Mouse (Mus musculus): ENCODE data around the gene Cnnm1. TPM values are rescaled to one million over a fixed set of nuclear protein-coding genes. Genes with fewer than 3 reads are reported as not detected.

Cnnm1 gene
- total RNA-seq, 1 experiment = 2.6 TPM

DNA sequence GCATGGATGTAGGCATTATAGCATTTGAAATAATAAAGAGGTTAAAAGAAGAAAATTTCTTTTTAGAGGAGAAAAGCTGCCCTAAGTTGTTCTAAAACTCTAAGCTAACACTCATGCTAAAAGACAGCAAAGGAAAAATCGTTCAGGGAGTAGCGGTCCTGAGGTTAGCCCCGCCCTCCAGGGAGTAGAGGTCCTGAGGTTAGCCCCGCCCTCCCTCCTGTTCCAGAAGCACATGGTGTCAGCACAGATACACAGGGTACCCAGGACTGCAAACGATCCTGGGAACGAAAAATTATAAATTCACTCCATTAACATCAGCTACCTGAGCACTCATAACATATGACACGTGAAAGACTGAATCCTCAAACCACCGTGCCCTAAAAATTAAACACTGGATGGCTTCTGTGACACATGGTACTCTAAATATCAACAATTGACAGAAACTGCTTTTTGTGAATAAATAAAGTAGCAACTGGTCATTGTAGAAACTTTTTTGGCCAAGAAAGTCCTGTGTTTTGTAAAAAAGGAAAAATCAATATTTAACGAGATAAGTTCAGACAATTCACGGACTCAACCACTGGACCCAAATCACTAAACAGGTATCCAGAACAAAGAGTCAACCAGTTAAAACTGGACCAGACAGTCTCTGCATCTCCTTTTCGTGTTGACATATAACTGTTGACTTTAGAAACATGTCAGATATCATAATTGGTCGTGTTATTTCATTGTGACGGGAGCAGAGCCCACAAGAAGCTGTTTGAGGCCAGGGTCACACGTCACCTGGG is 70.4 kb downstream of the Cnnm1 start:
- Histone ChIP-seq H3K4me1 (ENCODE audit: control insufficient read depth in 2 of 2, insufficient read depth in 2 of 2, low read length in 2 of 2, poor library complexity in 1 of 2) (peaks cover 9 to 10% of the 10 kb centered on the region in 2 experiments), H3K36me3 (ENCODE audit: control insufficient read depth, insufficient read depth, low read length, poor library complexity, severe bottlenecking) (peaks cover 52% of the 10 kb centered on the region), H3K9ac (ENCODE audit: insufficient read depth, low read depth, low read length, poor library complexity, severe bottlenecking) (no peak overlapping the region), H3K9me3 (ENCODE audit: control insufficient read depth, insufficient read depth, low read depth, low read length) (no peaks in the 10 kb centered on the region), H3K4me3 (ENCODE audit: insufficient read depth in 1 of 2, low read depth in 1 of 2, low read length in 2 of 2, poor library complexity in 1 of 2, severe bottlenecking in 1 of 2) (no peak overlapping the region), H3K27ac (ENCODE audit: insufficient read depth, low read depth, low read length, poor library complexity, severe bottlenecking) (no peak overlapping the region)
- in situ Hi-C loops (cut with MboI; ENCODE audit: low sequenced_read_pairs in 2 of 2, unreplicated experiment in 2 of 2) = no loop called here
- TF ChIP-seq ZC3H11A (IDR thresholded peaks at IDR 0.05; ENCODE audit: borderline replicate concordance, low read depth, low read length) (no peak), ZNF384 (IDR thresholded peaks at IDR 0.05; ENCODE audit: low read depth, low read length) (no peak), MAFK (IDR thresholded peaks at IDR 0.05; ENCODE audit: insufficient read depth, low read depth, low read length) (no peak), HCFC1 (IDR thresholded peaks at IDR 0.05; ENCODE audit: borderline replicate concordance, insufficient read depth, low read length) (no peak), CHD2 (IDR thresholded peaks at IDR 0.05; ENCODE audit: low read depth, low read length) (no peak)
- DNase-seq (ENCODE audit: low read depth, low spot score) = no peak

DNA sequence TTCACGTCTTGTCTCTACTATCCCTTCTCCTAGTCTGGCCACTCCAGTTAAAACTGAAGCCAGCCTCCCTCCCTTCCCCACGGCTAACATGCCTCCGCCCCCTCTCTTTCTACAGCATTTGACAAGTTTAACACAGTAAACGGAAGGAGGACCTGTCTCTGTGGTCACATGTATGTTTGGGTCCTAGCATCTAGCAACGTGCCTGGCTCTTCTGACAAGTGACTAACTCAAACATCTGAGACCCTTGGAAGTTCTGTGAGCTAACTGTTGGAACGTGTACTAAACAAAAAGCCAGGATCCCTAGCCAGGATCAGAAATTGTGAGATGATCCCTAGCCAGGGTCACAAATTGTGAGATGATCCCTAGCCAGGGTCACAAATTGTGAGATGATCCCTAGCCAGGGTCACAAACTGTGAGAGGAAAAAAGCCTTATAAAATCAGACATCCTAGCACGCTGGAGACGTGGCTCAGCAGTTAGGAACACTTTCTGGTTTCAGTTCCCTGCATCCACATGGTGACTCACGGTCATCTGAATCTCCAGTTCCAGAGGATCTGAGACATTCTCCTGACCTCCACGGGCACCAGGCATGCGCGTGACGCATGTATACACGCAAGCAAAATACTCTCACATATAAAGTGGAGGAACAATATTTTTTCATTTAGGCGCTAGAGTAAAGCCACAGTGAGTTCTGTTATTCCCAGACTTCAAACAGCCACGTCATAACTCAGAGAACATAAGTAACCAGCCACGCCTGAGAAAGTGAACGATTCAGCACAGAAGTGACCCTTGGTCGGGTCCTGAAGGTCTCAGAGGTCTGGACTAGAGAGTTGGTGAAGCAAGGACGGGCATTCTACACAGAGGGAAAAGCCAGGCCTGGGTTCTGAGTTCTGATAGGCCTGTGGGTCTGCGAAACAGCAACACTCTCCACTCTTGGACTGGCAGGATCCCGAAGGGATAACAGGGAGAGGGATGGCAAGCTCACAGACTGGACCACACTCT is 71.7 kb downstream of the Cnnm1 start:
- TF ChIP-seq ZNF384 (IDR thresholded peaks at IDR 0.05; ENCODE audit: low read depth, low read length) = no peak
- Histone ChIP-seq H3K36me3 (ENCODE audit: control insufficient read depth, insufficient read depth, low read length, poor library complexity, severe bottlenecking) (peaks cover 50% of the 10 kb centered on the region), H3K27ac (ENCODE audit: insufficient read depth, low read depth, low read length, poor library complexity, severe bottlenecking) (no peak overlapping the region), H3K9me3 (ENCODE audit: control insufficient read depth, insufficient read depth, low read depth, low read length) (no peaks in the 10 kb centered on the region), H3K4me3 (ENCODE audit: insufficient read depth in 1 of 2, low read depth in 1 of 2, low read length in 2 of 2, poor library complexity in 1 of 2, severe bottlenecking in 1 of 2) (no peak overlapping the region), H3K4me1 (ENCODE audit: control insufficient read depth in 2 of 2, insufficient read depth in 2 of 2, low read length in 2 of 2, poor library complexity in 1 of 2) (peaks cover 10% of the 10 kb centered on the region in 2 experiments), H3K9ac (ENCODE audit: insufficient read depth, low read depth, low read length, poor library complexity, severe bottlenecking) (no peak overlapping the region)
- DNase-seq (ENCODE audit: low read depth, low spot score) = no peak
- in situ Hi-C loops (cut with MboI; ENCODE audit: low sequenced_read_pairs in 2 of 2, unreplicated experiment in 2 of 2) = no loop called here

DNA sequence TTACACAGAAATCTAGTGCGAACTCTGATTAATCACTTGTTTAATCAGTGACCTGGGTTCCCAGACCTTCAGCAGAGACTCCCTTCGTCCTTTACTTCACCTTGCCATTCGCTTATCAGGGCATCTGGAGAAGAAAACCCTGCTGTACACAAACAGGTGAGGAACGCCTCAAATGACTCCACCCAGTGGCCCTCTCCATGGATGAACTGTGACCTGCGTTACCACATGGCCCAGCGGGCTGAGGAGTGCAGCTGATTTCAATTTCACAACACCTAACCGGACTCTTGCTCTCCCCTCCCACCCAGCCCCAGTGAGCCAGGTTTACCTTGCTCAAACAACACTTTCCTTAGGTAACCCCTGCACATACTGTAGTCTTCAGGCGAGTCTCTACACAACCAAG is 73.6 kb downstream of the Cnnm1 start:
- H3K4me3 ChIP-seq (ENCODE audit: insufficient read depth in 1 of 2, low read depth in 1 of 2, low read length in 2 of 2, poor library complexity in 1 of 2, severe bottlenecking in 1 of 2) = no peak overlapping the region
- H3K36me3 ChIP-seq (ENCODE audit: control insufficient read depth, insufficient read depth, low read length, poor library complexity, severe bottlenecking) = peaks cover 48% of the 10 kb centered on the region
- no peak overlapping the region for H3K27ac ChIP-seq (ENCODE audit: insufficient read depth, low read depth, low read length, poor library complexity, severe bottlenecking)
- in situ Hi-C loops (cut with MboI; ENCODE audit: low sequenced_read_pairs in 2 of 2, unreplicated experiment in 2 of 2) = no loop called here
- no peak overlapping the region for H3K9ac ChIP-seq (ENCODE audit: insufficient read depth, low read depth, low read length, poor library complexity, severe bottlenecking)
- H3K9me3 ChIP-seq (ENCODE audit: control insufficient read depth, insufficient read depth, low read depth, low read length) = no peaks in the 10 kb centered on the region
- TF ChIP-seq MAFK (IDR thresholded peaks at IDR 0.05; ENCODE audit: insufficient read depth, low read depth, low read length) (no peak), ZC3H11A (IDR thresholded peaks at IDR 0.05; ENCODE audit: borderline replicate concordance, low read depth, low read length) (no peak)
- peaks cover 9 to 15% of the 10 kb centered on the region in 2 experiments for H3K4me1 ChIP-seq (ENCODE audit: control insufficient read depth in 2 of 2, insufficient read depth in 2 of 2, low read length in 2 of 2, poor library complexity in 1 of 2)
- DNase-seq (ENCODE audit: low read depth, low spot score) = no peak

DNA sequence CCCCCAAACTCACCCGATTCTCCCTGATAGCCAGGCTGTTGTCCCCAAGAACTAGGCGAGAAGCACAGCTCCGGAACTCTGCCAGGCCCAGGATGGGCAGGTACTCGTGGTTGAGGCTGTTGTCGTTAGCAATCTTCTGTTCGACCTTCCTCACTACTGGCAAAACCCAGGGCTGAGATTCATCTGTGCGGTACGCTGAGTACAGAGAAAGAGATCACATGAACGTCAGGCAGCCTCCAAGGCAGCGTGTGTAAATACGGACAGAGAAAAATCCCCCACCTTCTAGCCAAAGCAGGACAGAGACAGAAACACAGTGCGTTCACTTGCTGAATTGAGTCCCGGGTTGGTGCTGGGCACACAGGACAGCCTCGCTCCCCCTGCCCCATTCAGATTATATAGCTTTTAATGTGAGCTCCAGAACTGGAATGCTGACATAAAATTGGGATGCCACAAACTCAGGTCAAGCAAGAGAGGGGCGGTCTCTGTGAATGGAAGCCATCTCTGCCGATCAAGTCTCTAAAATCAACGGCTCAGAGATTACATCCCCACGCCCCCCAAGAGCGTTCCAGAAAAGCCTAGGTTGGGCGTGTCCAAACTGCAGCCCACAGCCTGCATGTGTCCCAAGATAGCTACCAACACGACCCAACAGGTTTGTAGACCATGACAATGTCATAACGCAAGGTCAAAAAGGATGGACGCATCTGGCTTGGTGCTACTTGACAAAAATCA is 75.6 kb downstream of the Cnnm1 start:
- no peak for DNase-seq (ENCODE audit: low read depth, low spot score)
- Histone ChIP-seq H3K9me3 (ENCODE audit: control insufficient read depth, insufficient read depth, low read depth, low read length) (no peaks in the 10 kb centered on the region), H3K4me3 (ENCODE audit: insufficient read depth in 1 of 2, low read depth in 1 of 2, low read length in 2 of 2, poor library complexity in 1 of 2, severe bottlenecking in 1 of 2) (no peak overlapping the region), H3K27ac (ENCODE audit: insufficient read depth, low read depth, low read length, poor library complexity, severe bottlenecking) (no peak overlapping the region), H3K9ac (ENCODE audit: insufficient read depth, low read depth, low read length, poor library complexity, severe bottlenecking) (no peak overlapping the region), H3K4me1 (ENCODE audit: control insufficient read depth in 2 of 2, insufficient read depth in 2 of 2, low read length in 2 of 2, poor library complexity in 1 of 2) (peaks cover 9 to 23% of the 10 kb centered on the region in 2 experiments), H3K36me3 (ENCODE audit: control insufficient read depth, insufficient read depth, low read length, poor library complexity, severe bottlenecking) (peaks cover 47% of the 10 kb centered on the region)
- in situ Hi-C loops (cut with MboI; ENCODE audit: low sequenced_read_pairs in 2 of 2, unreplicated experiment in 2 of 2) = no loop called here
- TF ChIP-seq MAFK (IDR thresholded peaks at IDR 0.05; ENCODE audit: insufficient read depth, low read depth, low read length) (no peak), HCFC1 (IDR thresholded peaks at IDR 0.05; ENCODE audit: borderline replicate concordance, insufficient read depth, low read length) (no peak), ZC3H11A (IDR thresholded peaks at IDR 0.05; ENCODE audit: borderline replicate concordance, low read depth, low read length) (no peak), ZNF384 (IDR thresholded peaks at IDR 0.05; ENCODE audit: low read depth, low read length) (no peak), CHD2 (IDR thresholded peaks at IDR 0.05; ENCODE audit: low read depth, low read length) (no peak)

Measured in ES-E14 (cell line).